Mouse (Mus musculus) midbrain, embryonic 14.5 days (tissue): ENCODE data around the gene Inf2. TPM values are rescaled to one million over a fixed set of nuclear protein-coding genes. Genes with fewer than 3 reads are reported as not detected.

ENCODE experiments used
- ATAC-seq: fragments of 200-750 bp; cut with Nextera tagmentation; 2 replicates; pipeline ENCODE4 v1.8.0; 2017; ENCODE audit warnings: moderate number of reproducible peaks, moderate library complexity; ENCODE audit not compliant: low FRiP score, low TSS enrichment
- DNase-seq: peaks from one replicate; pipeline ENCODE4 v3.0.0-alpha.2; 2015
- H3K27ac ChIP-seq: fragments of 300-500 bp; sonication (generic); replicated peaks from 2 replicates; pipeline ENCODE4 v1.5.1; 2014; ENCODE audit warnings: mild to moderate bottlenecking, low read depth, low read length, moderate library complexity
- H3K27me3 ChIP-seq: fragments of 300-500 bp; sonication (generic); 2 replicates; pipeline ENCODE4 v1.6.1; 2014; ENCODE audit warnings: low read length, control low read depth, mixed read lengths; ENCODE audit not compliant: control insufficient read depth, insufficient read depth
- H3K36me3 ChIP-seq: fragments of 300-500 bp; sonication (generic); 2 replicates; pipeline ENCODE4 v1.6.1; 2014; ENCODE audit warnings: low read length, control low read depth; ENCODE audit not compliant: control insufficient read depth, insufficient read depth
- H3K4me1 ChIP-seq: fragments of 300-500 bp; sonication (generic); 2 replicates; pipeline ENCODE4 v1.6.1; 2014; ENCODE audit warnings: mild to moderate bottlenecking, antibody characterized with exemption, low read length, control low read depth; ENCODE audit not compliant: control insufficient read depth, insufficient read depth
- H3K4me2 ChIP-seq: fragments of 300-500 bp; sonication (generic); 2 replicates; pipeline ENCODE4 v1.6.1; 2014; ENCODE audit warnings: mild to moderate bottlenecking, low read length, moderate library complexity
- H3K4me3 ChIP-seq: fragments of 300-500 bp; sonication (generic); replicated peaks from 2 replicates; pipeline ENCODE4 v1.5.1; 2014; ENCODE audit warnings: low read depth, low read length
- H3K9ac ChIP-seq: fragments of 300-500 bp; sonication (generic); replicated peaks from 2 replicates; pipeline ENCODE4 v1.6.1; 2014; ENCODE audit warnings: mild to moderate bottlenecking, low read length, moderate library complexity
- H3K9me3 ChIP-seq: fragments of 300-500 bp; sonication (generic); 2 replicates; pipeline ENCODE4 v1.6.1; 2016; ENCODE audit warnings: low read length, control low read depth, mixed read lengths; ENCODE audit not compliant: control insufficient read depth
- WGBS: fragments of 180-500 bp; shearing (Covaris S2); extraction: QIAGEN DNeasy Blood & Tissue Kit; methylation state at CpG from one replicate; pipeline ENCODE4 v1.1.7; 2014; 5-methylcytosine and 5-hydroxymethylcytosine counted together
- polyA plus RNA-seq: library from polyadenylated mRNA; unstranded; fragments of >200 nt; fragmentation: Nextera tagmentation; extraction: Ambion mirVana; gene quantifications from 2 replicates; pipeline ENCODE4 v1.2.1, GENCODE M21; 2014

Inf2 gene
- polyA plus RNA-seq, 1 experiment from 2014 or later = 1.6 TPM

- no peak overlapping the region for H3K27ac ChIP-seq
- WGBS = 89% methylated on average over 8 of the region's 8 CpGs
Measured at GRCm38 (mm10) chr12:112546110-112546509, 42.5 kb upstream of the Inf2 start.

GRCm38 (mm10) chr12:112549287-112549686 lies 39.3 kb upstream of the Inf2 start:
- WGBS = 98% methylated on average over 1 of the region's 1 CpGs
- peaks cover 21% of the 10 kb centered on the region; the same call in 1 of the 2 replicates for H3K4me1 ChIP-seq
- DNase-seq = no peak

More at GRCm38 (mm10) chr12:112546110-112546509, 42.5 kb upstream of the Inf2 start:
- Histone ChIP-seq H3K9me3 (no peaks in the 10 kb centered on the region), H3K27me3 (no peaks in the 10 kb centered on the region; the same call in 1 of the 2 replicates), H3K4me3 (no peak overlapping the region), H3K9ac (no peak overlapping the region), H3K4me1 (peaks cover 32% of the 10 kb centered on the region), H3K36me3 (no peaks in the 10 kb centered on the region), H3K4me2 (no peak overlapping the region)
- no peak for ATAC-seq
- DNase-seq = no peak

GRCm38 (mm10) chr12:112551861-112552375 lies 36.7 kb upstream of the Inf2 start:
- Histone ChIP-seq H3K9ac (no peak overlapping the region), H3K27ac (no peak overlapping the region), H3K36me3 (no peaks in the 10 kb centered on the region), H3K9me3 (no peaks in the 10 kb centered on the region), H3K4me1 (0 out of 2 replicates have a peak, but pooled peaks cover 6% of the 10 kb centered on the region), H3K4me2 (no peak overlapping the region), H3K27me3 (no peaks in the 10 kb centered on the region), H3K4me3 (no peak overlapping the region)
- WGBS = 9% methylated on average over 13 of the region's 13 CpGs
- DNase-seq (peak; percentile 84), ATAC-seq (peak; percentile 60; the same call in 1 of the 2 replicates)

More at GRCm38 (mm10) chr12:112549287-112549686, 39.3 kb upstream of the Inf2 start:
- H3K27me3 ChIP-seq = no peaks in the 10 kb centered on the region; the same call in 1 of the 2 replicates
- H3K36me3 ChIP-seq = no peaks in the 10 kb centered on the region
- H3K9ac ChIP-seq = no peak overlapping the region
- no peak overlapping the region for H3K4me3 ChIP-seq
- H3K27ac ChIP-seq = no peak overlapping the region
- no peak overlapping the region for H3K4me2 ChIP-seq
- no peaks in the 10 kb centered on the region for H3K9me3 ChIP-seq
- no peak for ATAC-seq

GRCm38 (mm10) chr12:112552520-112552919 lies 36.1 kb upstream of the Inf2 start:
- ATAC-seq = no peak
- no peaks in the 10 kb centered on the region for H3K9me3 ChIP-seq
- no peak overlapping the region for H3K27ac ChIP-seq
- no peak for DNase-seq
- WGBS = 67% methylated on average over 5 of the region's 5 CpGs
- no peak overlapping the region for H3K9ac ChIP-seq
- 0 out of 2 replicates have a peak, but pooled peaks cover 6% of the 10 kb centered on the region for H3K4me1 ChIP-seq
- H3K4me2 ChIP-seq = no peak overlapping the region
- no peaks in the 10 kb centered on the region for H3K27me3 ChIP-seq
- H3K4me3 ChIP-seq = no peak overlapping the region
- H3K36me3 ChIP-seq = no peaks in the 10 kb centered on the region

- Histone ChIP-seq H3K4me2 (no peak overlapping the region), H3K27me3 (no peaks in the 10 kb centered on the region), H3K4me3 (no peak overlapping the region), H3K27ac (no peak overlapping the region), H3K9ac (no peak overlapping the region), H3K36me3 (no peaks in the 10 kb centered on the region), H3K9me3 (no peaks in the 10 kb centered on the region), H3K4me1 (0 out of 2 replicates have a peak, but pooled peaks cover 6% of the 10 kb centered on the region)
- whole genome bisulfite sequencing = 43% methylated on average over 12 of the region's 12 CpGs
- ATAC-seq (no peak), DNase-seq (no peak)
Measured at GRCm38 (mm10) chr12:112554900-112555299, 33.7 kb upstream of the Inf2 start.

- Histone ChIP-seq H3K4me1 (0 out of 2 replicates have a peak, but pooled peaks cover 6% of the 10 kb centered on the region), H3K4me3 (no peak overlapping the region), H3K27ac (no peak overlapping the region), H3K36me3 (no peaks in the 10 kb centered on the region), H3K9ac (no peak overlapping the region), H3K9me3 (no peaks in the 10 kb centered on the region), H3K27me3 (no peaks in the 10 kb centered on the region), H3K4me2 (no peak overlapping the region)
- no peak for ATAC-seq
- no peak for DNase-seq
- WGBS = 65% methylated on average over 9 of the region's 9 CpGs
Measured at GRCm38 (mm10) chr12:112556531-112557060, 32.0 kb upstream of the Inf2 start.

- 0 out of 2 replicates have a peak, but pooled peaks cover 5% of the 10 kb centered on the region for H3K4me1 ChIP-seq
- 88% methylated on average over 5 of the region's 5 CpGs for WGBS
- H3K9me3 ChIP-seq = no peaks in the 10 kb centered on the region
- no peak overlapping the region for H3K4me3 ChIP-seq
- no peaks in the 10 kb centered on the region for H3K27me3 ChIP-seq
- no peak overlapping the region for H3K27ac ChIP-seq
- DNase-seq = no peak
- no peak overlapping the region for H3K9ac ChIP-seq
- H3K4me2 ChIP-seq = no peak overlapping the region
- no peak for ATAC-seq
- no peaks in the 10 kb centered on the region for H3K36me3 ChIP-seq
Measured at GRCm38 (mm10) chr12:112557219-112557618, 31.4 kb upstream of the Inf2 start.

GRCm38 (mm10) chr12:112559231-112559630 lies 29.4 kb upstream of the Inf2 start:
- Histone ChIP-seq H3K27ac (no peak overlapping the region), H3K27me3 (no peaks in the 10 kb centered on the region), H3K36me3 (no peaks in the 10 kb centered on the region), H3K9ac (no peak overlapping the region), H3K4me2 (no peak overlapping the region), H3K9me3 (no peaks in the 10 kb centered on the region), H3K4me3 (no peak overlapping the region), H3K4me1 (no peaks in the 10 kb centered on the region)
- no peak for ATAC-seq
- no peak for DNase-seq
- WGBS = 46% methylated on average over 3 of the region's 3 CpGs

- Histone ChIP-seq H3K4me1 (no peaks in the 10 kb centered on the region), H3K4me2 (no peak overlapping the region), H3K9ac (no peak overlapping the region), H3K9me3 (no peaks in the 10 kb centered on the region), H3K36me3 (no peaks in the 10 kb centered on the region), H3K4me3 (no peak overlapping the region), H3K27ac (no peak overlapping the region), H3K27me3 (no peaks in the 10 kb centered on the region)
- 64% methylated on average over 6 of the region's 6 CpGs for WGBS
- DNase-seq = no peak
- ATAC-seq = no peak
Measured at GRCm38 (mm10) chr12:112559671-112560070, 28.9 kb upstream of the Inf2 start.
